Mouse (Mus musculus) heart, embryonic 12.5 days (tissue): Measurements from ENCODE around the gene Manbal. TPM values are rescaled to one million over a fixed set of nuclear protein-coding genes. Genes with fewer than 3 reads are reported as not detected.
"Not testable (repeated sequence)": the region's sequence is repeated elsewhere in the genome, so short reads cannot be mapped to it uniquely, and the experiment has no call there.

ENCODE experiments used
- ATAC-seq: fragments of 200-750 bp; cut with Nextera tagmentation; 2 replicates; pipeline ENCODE4 v1.8.0; 2017; ENCODE audit warnings: moderate TSS enrichment, moderate library complexity; ENCODE audit not compliant: insufficient number of reproducible peaks, low FRiP score
- H3K27ac ChIP-seq: fragments of 300-500 bp; sonication (generic); 2 replicates; pipeline ENCODE4 v1.5.1; 2016; ENCODE audit warnings: mild to moderate bottlenecking, moderate library complexity; ENCODE audit not compliant: poor library complexity, severe bottlenecking
- H3K27me3 ChIP-seq: fragments of 300-500 bp; sonication (generic); replicated peaks from 2 replicates; pipeline ENCODE4 v1.6.1; 2016; ENCODE audit warnings: mild to moderate bottlenecking, moderate library complexity
- H3K36me3 ChIP-seq: fragments of 300-500 bp; sonication (generic); 2 replicates; pipeline ENCODE4 v1.6.1; 2016; ENCODE audit warnings: mild to moderate bottlenecking, moderate library complexity
- H3K4me1 ChIP-seq: fragments of 300-500 bp; sonication (generic); replicated peaks from 2 replicates; pipeline ENCODE4 v1.6.1; 2016; ENCODE audit warnings: mild to moderate bottlenecking
- H3K4me2 ChIP-seq: fragments of 300-500 bp; sonication (generic); 2 replicates; pipeline ENCODE4 v1.6.1; 2016; ENCODE audit warnings: mild to moderate bottlenecking, moderate library complexity
- H3K4me3 ChIP-seq: fragments of 300-500 bp; sonication (generic); 2 replicates; pipeline ENCODE4 v1.5.1; 2016; ENCODE audit warnings: mild to moderate bottlenecking
- H3K9ac ChIP-seq: fragments of 300-500 bp; sonication (generic); 2 replicates; pipeline ENCODE4 v1.6.1; 2016; ENCODE audit warnings: mild to moderate bottlenecking, moderate library complexity
- H3K9me3 ChIP-seq: fragments of 300-500 bp; sonication (generic); replicated peaks from 2 replicates; pipeline ENCODE4 v1.6.1; 2016; ENCODE audit warnings: mild to moderate bottlenecking, moderate library complexity
- WGBS: fragments of 180-500 bp; shearing (Covaris S2); methylation state at CpG from one replicate; pipeline ENCODE4 v1.1.7; 2016; 5-methylcytosine and 5-hydroxymethylcytosine counted together
- polyA plus RNA-seq: library from polyadenylated mRNA; unstranded; fragments of >200 nt; fragmentation: Nextera tagmentation; extraction: Ambion mirVana; gene quantifications from 2 replicates; pipeline ENCODE4 v1.2.1, GENCODE M21; 2016

Gene Manbal
- polyA plus RNA-seq, 1 experiment from 2014 or later, result 56.4 TPM

GRCm38 (mm10) chr2:157367991-157368390, 597 bp downstream of the Manbal start:
- 4% methylated on average over 13 of the region's 13 CpGs for WGBS
- Histone ChIP-seq H3K9ac (peak overlapping the region; percentile 99), H3K27me3 (no peaks in the 10 kb centered on the region), H3K9me3 (no peaks in the 10 kb centered on the region), H3K4me3 (peak overlapping the region; percentile 91), H3K4me2 (peak overlapping the region; percentile 92), H3K27ac (peak overlapping the region; percentile 85), H3K4me1 (peaks cover 26% of the 10 kb centered on the region), H3K36me3 (peaks cover 6% of the 10 kb centered on the region; the same call in 1 of the 2 replicates)
- ATAC-seq, result peak; percentile 40

GRCm38 (mm10) chr2:157371696-157372095, 4.3 kb downstream of the Manbal start:
- WGBS, result 46% methylated on average over 6 of the region's 6 CpGs
- H3K4me1 ChIP-seq, result peaks cover 54% of the 10 kb centered on the region
- no peak overlapping the region for H3K27ac ChIP-seq
- H3K4me3 ChIP-seq, result no peak overlapping the region
- H3K36me3 ChIP-seq, result peaks cover 16% of the 10 kb centered on the region
- H3K9me3 ChIP-seq, result no peaks in the 10 kb centered on the region
- no peak overlapping the region for H3K4me2 ChIP-seq
- ATAC-seq, result no peak
- no peak overlapping the region for H3K9ac ChIP-seq
- no peaks in the 10 kb centered on the region for H3K27me3 ChIP-seq

GRCm38 (mm10) chr2:157373681-157374080, 6.3 kb downstream of the Manbal start:
- Histone ChIP-seq H3K27ac (no peak overlapping the region), H3K4me2 (no peak overlapping the region), H3K9me3 (no peaks in the 10 kb centered on the region), H3K36me3 (peaks cover 16% of the 10 kb centered on the region), H3K9ac (no peak overlapping the region), H3K4me3 (no peak overlapping the region), H3K27me3 (no peaks in the 10 kb centered on the region), H3K4me1 (peaks cover 62% of the 10 kb centered on the region)
- WGBS, result 72% methylated on average over 3 of the region's 3 CpGs
- no peak for ATAC-seq

- Histone ChIP-seq H3K4me1 (peaks cover 58% of the 10 kb centered on the region), H3K9me3 (no peaks in the 10 kb centered on the region), H3K27ac (peak overlapping the region; percentile 9; the same call in 1 of the 2 replicates), H3K9ac (no peak overlapping the region), H3K36me3 (peaks cover 24% of the 10 kb centered on the region), H3K4me3 (no peak overlapping the region), H3K27me3 (no peaks in the 10 kb centered on the region), H3K4me2 (peak overlapping the region; percentile 11; the same call in 1 of the 2 replicates)
- ATAC-seq, result no peak; the same call in 1 of the 2 replicates
- 45% methylated on average over 8 of the region's 8 CpGs for WGBS
Observed at GRCm38 (mm10) chr2:157375051-157375450, 7.7 kb downstream of the Manbal start.

GRCm38 (mm10) chr2:157375794-157376757, 8.7 kb downstream of the Manbal start:
- Histone ChIP-seq H3K9ac (peak overlapping the region; percentile 5; the same call in 1 of the 2 replicates), H3K27me3 (no peaks in the 10 kb centered on the region), H3K4me1 (peaks cover 58% of the 10 kb centered on the region), H3K9me3 (no peaks in the 10 kb centered on the region), H3K36me3 (peaks cover 24% of the 10 kb centered on the region), H3K27ac (no peak overlapping the region), H3K4me3 (no peak overlapping the region), H3K4me2 (peak overlapping the region; percentile 5; the same call in 1 of the 2 replicates)
- no peak for ATAC-seq
- WGBS, result 45% methylated on average over 14 of the region's 14 CpGs

- Histone ChIP-seq H3K4me2 (no peak overlapping the region), H3K4me3 (no peak overlapping the region), H3K4me1 (peaks cover 52% of the 10 kb centered on the region), H3K9me3 (no peaks in the 10 kb centered on the region), H3K9ac (no peak overlapping the region), H3K27ac (no peak overlapping the region), H3K36me3 (peaks cover 27% of the 10 kb centered on the region), H3K27me3 (no peaks in the 10 kb centered on the region)
- 64% methylated on average over 3 of the region's 3 CpGs for WGBS
- no peak for ATAC-seq
Observed at GRCm38 (mm10) chr2:157376995-157377394, 9.6 kb downstream of the Manbal start.

DNA sequence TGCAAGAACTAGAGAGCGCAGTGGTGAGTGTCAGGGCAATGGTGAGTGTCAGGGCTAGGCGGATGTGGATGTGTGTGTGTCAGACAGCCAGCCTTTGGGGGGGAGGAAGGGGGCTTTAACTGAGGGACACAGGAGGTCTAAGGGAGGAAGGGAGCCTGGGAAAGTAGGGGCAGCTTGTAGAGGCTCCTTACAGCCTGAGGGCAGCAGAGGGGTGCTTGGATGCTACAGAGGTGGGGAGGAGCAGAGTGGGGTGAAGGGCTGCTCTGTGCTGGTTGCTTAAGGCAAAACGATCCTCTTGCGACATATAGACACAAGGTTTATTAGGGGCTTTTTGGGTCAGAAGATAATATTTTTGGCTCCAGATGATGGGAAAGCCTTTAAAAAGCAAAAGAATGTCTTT, 17.4 kb downstream of the Manbal start:
- 85% methylated on average over 4 of the region's 4 CpGs for WGBS
- no peak overlapping the region for H3K9ac ChIP-seq
- ATAC-seq, result no peak
- no peak overlapping the region for H3K27ac ChIP-seq
- H3K4me3 ChIP-seq, result no peak overlapping the region
- peaks cover 38% of the 10 kb centered on the region for H3K36me3 ChIP-seq
- H3K27me3 ChIP-seq, result no peaks in the 10 kb centered on the region
- H3K9me3 ChIP-seq, result no peaks in the 10 kb centered on the region
- no peak overlapping the region for H3K4me2 ChIP-seq
- peaks cover 10% of the 10 kb centered on the region for H3K4me1 ChIP-seq

GRCm38 (mm10) chr2:157388901-157389590, 21.7 kb downstream of the Manbal start:
- not testable (repeated sequence) for H3K9me3 ChIP-seq, H3K27me3 ChIP-seq, H3K4me2 ChIP-seq, ATAC-seq, H3K4me3 ChIP-seq, H3K27ac ChIP-seq, H3K9ac ChIP-seq
- H3K4me1 ChIP-seq, result peaks cover 14% of the 10 kb centered on the region
- peaks cover 29% of the 10 kb centered on the region for H3K36me3 ChIP-seq
- 95% methylated on average over 14 of the region's 14 CpGs for WGBS

DNA sequence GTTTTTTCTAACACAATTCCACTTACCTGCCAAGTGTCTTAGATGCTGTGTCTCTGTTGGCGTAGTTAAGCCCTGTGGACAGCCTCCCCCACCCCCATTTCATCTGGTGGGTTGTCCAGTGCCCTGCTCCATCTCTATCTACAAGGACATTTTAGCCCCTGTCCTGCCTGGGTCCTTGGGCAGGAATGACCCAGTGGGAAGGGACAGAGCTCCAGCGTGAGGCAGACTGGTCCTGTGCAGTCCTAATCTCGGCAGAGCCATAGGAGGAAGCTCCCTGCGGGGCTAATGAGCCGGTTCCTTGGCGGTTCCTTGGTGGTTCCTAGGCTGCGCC, 22.2 kb downstream of the Manbal start:
- 79% methylated on average over 7 of the region's 7 CpGs for WGBS
- H3K36me3 ChIP-seq, result peaks cover 26% of the 10 kb centered on the region; the same call in 1 of the 2 replicates

DNA sequence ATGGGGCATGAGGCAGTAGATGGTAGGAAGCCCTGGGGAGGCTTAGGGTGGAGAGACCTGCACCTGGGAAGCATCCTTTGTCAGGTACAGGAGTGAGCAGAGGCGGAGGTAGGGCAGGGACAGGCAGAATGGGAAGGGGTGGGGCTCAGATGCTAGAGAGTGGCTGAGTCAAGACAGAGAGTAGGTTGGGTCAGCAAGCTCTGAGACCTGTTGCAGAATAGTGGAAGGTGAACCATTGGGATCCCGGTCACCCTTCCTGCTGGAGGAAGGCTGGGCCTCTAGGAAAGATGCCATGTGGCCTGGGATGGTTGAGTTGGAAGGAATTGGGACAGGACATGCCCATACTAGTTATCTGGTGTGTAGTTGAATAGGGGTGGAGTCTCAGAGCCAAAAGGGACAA, 24.9 kb downstream of the Manbal start:
- no peaks in the 10 kb centered on the region for H3K27me3 ChIP-seq
- 93% methylated on average over 2 of the region's 2 CpGs for WGBS
- H3K4me2 ChIP-seq, result no peak overlapping the region
- no peak overlapping the region for H3K4me3 ChIP-seq
- no peak overlapping the region for H3K27ac ChIP-seq
- no peak overlapping the region for H3K9ac ChIP-seq
- H3K36me3 ChIP-seq, result peaks cover 41% of the 10 kb centered on the region
- ATAC-seq, result no peak
- H3K4me1 ChIP-seq, result peaks cover 18% of the 10 kb centered on the region
- H3K9me3 ChIP-seq, result no peaks in the 10 kb centered on the region

More for the DNA sequence above, 22.2 kb downstream of the Manbal start:
- H3K4me1 ChIP-seq, result peaks cover 14% of the 10 kb centered on the region
- no peak overlapping the region for H3K4me2 ChIP-seq
- H3K9me3 ChIP-seq, result no peaks in the 10 kb centered on the region
- H3K27me3 ChIP-seq, result no peaks in the 10 kb centered on the region
- H3K9ac ChIP-seq, result no peak overlapping the region
- ATAC-seq, result no peak
- H3K4me3 ChIP-seq, result no peak overlapping the region
- H3K27ac ChIP-seq, result no peak overlapping the region

DNA sequence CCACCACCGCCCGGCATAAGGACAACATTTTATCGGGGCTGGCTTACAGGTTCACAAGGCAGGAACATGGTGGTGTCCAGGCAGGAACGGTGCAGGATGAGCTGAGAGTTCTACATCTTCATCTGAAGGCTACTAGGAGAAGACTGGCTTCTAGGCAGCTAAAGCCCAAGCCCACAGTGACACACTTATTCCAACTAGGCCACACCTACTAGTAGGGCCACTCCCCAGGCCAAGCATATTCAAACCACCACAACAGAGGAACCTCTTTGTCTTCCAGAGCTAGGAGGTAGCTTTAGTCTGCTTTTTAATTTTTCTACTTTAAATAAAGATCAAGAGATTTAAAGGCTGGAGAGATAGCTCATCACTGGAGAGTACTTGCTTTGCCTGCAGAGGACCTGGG, 26.2 kb downstream of the Manbal start:
- ATAC-seq, result no peak
- Histone ChIP-seq H3K9me3 (peaks cover 2% of the 10 kb centered on the region; the same call in 1 of the 2 replicates), H3K4me1 (peaks cover 18% of the 10 kb centered on the region), H3K27ac (no peak overlapping the region), H3K4me2 (no peak overlapping the region), H3K36me3 (peaks cover 52% of the 10 kb centered on the region), H3K4me3 (no peak overlapping the region), H3K9ac (no peak overlapping the region), H3K27me3 (no peaks in the 10 kb centered on the region)
- WGBS, result 93% methylated on average over 4 of the region's 4 CpGs
